Mouse (Mus musculus) adrenal gland, postnatal 25 days (tissue): ENCODE results near the gene Baz2b. TPM values are rescaled to one million over a fixed set of nuclear protein-coding genes. Genes with fewer than 3 reads are reported as not detected.

Experiments used
- DNase-seq: peaks from one replicate; pipeline ENCODE4 v3.0.0; 2021; ENCODE audit warnings: mixed read lengths
- long read RNA-seq: library from polyadenylated mRNA; stranded (forward); transcript quantifications from one replicate; pipeline ENCODE4 v2.0.0, GENCODE M21; 2021
- total RNA-seq: library from RNA; stranded (reverse); gene quantifications from 2 replicates; pipeline ENCODE4 v1.2.3, GENCODE M21; 2021

Baz2b gene
- 98.4 and 110 TPM in 2 replicates for total RNA-seq
- long read RNA-seq, partial matches to known transcripts, result 12 of 33 reads
- long read RNA-seq, other reads (novel, unspliced or antisense), result 15 of 33 reads

GRCm38 (mm10) chr2:60209703-60210651 lies at the start of gene Baz2b, which contains the start of gene March7:
Baz2b (minus strand) TSS chr2:60209839.
March7 (plus strand) TSS chr2:60209887.
- peak; percentile 90 for DNase-seq

- no peak for DNase-seq
Observed at GRCm38 (mm10) chr2:60259186-60259585, 49.5 kb upstream of the Baz2b start.

GRCm38 (mm10) chr2:60256751-60257150 lies 47.1 kb upstream of the Baz2b start:
- no peak for DNase-seq

DNA sequence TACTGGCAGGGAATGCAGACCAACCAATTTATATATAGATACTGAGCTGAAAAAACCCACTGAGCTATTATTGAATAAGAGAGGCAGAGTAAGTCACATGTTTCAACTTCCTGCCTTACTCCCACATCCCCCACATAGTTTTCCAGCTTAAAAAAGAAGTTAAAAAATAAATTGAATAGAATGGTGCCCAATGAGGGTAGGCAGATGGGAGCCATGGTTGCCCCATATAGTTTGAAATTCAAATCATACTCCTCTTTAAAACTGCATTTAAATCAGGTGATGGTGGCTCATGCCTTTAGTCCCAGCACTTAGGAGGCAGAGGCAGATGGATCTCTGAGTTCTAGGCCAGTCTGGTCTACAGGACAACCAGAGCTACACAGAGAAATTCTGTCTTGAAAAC lies 43.9 kb upstream of the Baz2b start:
- no peak for DNase-seq

DNA sequence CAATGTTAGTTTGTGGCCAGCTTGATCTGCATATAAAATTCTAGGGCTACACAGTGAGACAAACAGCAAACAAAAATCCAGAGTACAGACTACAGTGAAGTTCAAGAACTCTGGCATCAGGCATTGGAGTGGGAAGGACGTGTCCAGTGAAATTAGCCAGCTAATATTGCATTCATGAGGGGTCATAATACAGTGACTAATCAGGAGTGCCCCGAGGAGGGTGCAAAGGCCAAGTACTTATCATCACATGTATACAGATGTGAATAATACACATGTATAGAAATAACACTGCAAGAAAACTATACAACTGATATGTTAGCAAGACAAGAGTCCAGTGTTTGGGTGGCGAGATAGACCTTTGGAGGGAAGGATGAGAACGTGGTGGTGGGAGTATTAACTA lies 43.1 kb upstream of the Baz2b start:
- no peak for DNase-seq

DNA sequence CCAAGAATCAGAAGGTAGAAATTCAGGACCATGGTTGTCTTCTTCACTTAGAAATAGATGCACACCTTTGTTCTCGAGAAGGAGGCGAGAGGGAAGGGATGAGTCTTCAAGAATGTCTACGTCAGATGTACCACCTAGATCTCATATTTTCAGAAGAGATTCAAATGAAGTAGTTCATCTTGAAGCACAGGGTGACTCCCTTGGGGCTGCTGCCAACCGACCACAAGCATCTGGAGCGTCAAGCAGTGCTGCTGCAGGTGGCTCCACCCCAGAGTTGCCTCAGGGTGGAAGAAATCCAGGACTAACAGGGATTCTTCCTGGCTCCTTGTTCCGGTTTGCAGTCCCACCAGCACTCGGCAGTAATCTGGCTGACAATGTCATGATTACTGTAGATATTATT lies 24.9 kb upstream of the Baz2b start:
- DNase-seq, result no peak

- DNase-seq, result peak; percentile 19
Observed at GRCm38 (mm10) chr2:60233147-60233546, 23.5 kb upstream of the Baz2b start.

DNA sequence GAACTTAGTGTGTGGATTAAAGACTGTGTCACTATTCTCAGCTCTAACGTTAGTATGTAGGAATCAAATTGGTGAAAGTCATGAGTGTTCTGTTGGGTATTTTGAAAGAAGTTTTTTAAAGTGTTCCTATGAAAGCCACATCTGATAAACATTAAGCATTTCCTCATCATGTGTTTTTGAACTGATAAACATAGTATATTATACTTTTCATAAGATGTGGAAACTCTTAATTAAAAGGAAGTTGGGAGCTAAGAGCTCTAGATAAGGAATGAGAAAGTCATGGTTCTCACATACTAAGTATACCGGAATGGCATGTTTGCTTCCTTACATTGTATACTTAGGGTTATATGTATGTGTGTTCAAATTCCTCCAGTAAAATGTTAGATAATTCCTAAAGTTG lies 20.7 kb upstream of the Baz2b start:
- DNase-seq, result no peak

GRCm38 (mm10) chr2:60228470-60228869 lies 18.8 kb upstream of the Baz2b start:
- DNase-seq, result no peak

DNA sequence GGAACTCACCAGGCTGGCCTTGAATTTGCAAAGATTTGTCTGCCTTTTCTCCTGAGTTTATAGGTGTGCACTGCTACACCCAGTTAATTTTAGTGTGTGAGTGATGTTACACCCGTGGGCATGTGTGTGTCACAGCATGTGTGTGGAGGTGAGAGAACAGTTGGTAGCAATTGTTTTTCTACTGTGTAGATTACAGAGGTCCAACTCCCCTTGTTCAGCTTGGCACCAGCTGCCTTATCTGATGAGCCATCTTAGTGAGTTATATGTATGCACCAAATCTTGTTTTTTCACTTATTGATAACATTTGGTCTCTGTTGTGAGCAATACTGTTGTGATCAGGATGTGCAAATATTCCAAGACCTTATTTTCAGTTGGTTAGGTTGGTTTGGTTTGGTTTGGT lies 13.8 kb upstream of the Baz2b start:
- DNase-seq, result no peak

- DNase-seq, result no peak
Observed at GRCm38 (mm10) chr2:60221954-60222353, 12.3 kb upstream of the Baz2b start.

DNA sequence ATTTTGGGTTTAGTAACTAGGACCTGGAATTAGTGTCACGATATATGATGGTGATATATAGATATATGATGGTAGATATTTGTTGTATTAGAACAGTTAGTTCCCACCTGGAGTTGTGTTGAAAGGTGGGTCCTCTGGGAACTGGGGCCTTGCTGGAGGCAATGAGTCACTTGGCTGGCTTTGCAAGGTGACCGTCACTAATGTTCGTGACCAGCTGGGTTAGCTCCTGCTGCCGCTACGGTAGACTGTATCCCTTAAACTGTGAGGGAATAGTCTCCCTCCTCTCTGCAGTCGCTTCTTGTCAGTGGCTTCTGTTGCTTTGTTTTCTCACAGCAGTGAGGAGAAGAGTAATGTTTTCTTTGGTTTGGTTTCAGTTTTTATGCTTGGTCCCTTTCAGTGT lies 11.6 kb upstream of the Baz2b start:
- peak; percentile 37 for DNase-seq

- no peak for DNase-seq
Observed at GRCm38 (mm10) chr2:60217620-60218019, 8.0 kb upstream of the Baz2b start.

GRCm38 (mm10) chr2:60216547-60217153 lies 7.0 kb upstream of the Baz2b start:
- DNase-seq, result no peak

DNA sequence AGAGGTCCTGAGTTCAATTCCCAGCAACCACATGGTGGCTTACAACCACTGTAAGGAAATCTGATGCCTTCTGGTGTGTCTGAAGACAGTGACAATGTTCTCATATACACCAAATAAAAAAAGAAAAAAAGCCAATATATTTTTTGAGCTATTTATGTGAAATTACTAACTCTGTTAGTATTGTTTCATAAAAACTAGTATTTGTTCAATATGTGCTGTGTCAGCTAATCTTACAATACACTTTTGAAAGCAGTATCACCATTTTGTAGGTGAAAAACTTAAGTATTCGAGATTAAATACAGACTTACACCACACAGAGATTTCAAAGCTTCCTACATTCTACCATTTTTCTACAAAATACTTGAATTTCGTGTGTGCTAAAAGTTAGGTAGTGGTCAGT lies 5.0 kb upstream of the Baz2b start:
- no peak for DNase-seq

DNA sequence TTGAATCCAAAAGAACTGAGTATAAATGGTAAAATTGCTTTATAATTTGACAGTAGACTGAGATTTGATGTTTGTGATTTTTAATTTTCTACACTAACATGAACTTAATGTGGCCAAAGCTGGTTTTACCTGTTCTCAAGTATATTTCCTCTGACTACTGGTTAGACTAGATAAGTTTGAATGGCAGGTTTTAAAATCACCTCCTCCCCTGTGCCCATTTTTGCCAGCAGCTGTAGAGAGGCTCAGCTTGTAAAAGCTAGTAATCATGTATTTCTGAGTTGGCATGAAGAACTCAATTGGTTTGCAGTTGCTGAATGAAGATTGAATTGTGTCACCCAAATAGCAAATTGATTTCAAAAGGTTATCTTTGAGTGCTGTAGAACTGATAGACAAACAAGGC lies 2.8 kb upstream of the Baz2b start:
- no peak for DNase-seq

DNA sequence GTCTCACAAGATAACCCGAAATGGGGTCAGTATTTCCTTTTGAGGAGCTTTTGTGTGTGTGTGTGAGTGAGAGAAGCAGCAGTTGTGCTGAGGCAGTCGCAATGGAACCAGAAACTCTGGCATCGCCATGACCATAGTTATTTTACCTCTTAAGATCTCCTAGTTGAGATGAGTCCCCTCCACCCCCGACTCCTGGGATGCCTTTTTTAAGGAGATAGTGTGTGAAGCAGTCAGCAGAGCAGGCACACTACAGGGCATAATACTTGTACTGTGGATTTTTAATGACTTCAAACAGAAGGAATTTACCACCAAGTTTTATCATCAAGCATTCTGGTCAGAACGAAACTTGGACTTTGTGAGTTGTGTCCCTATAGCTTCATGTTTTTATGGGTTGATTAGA lies 1.2 kb upstream of the Baz2b start:
- DNase-seq, result no peak

- DNase-seq, result peak; percentile 59
Observed at GRCm38 (mm10) chr2:60209122-60209611, 472 bp downstream of the Baz2b start.

DNA sequence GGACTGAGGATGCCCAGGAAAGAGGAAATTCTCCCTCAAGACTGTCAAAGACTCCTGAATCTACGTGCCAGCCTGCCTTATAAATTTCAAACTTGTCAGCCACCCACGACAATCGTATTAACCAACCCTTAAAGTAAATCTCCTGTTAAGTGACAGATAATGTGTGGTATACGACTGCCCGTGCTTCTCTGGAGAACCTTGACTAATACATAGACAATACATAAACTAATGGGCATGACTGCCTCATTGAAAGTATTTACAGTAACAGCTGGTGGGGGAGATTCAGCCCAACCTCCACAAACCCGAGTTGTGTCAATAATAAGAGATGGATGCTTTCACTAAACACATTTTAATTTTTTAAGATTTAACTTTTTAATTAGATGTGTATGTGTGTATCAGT lies 3.8 kb downstream of the Baz2b start:
- DNase-seq, result no peak

DNA sequence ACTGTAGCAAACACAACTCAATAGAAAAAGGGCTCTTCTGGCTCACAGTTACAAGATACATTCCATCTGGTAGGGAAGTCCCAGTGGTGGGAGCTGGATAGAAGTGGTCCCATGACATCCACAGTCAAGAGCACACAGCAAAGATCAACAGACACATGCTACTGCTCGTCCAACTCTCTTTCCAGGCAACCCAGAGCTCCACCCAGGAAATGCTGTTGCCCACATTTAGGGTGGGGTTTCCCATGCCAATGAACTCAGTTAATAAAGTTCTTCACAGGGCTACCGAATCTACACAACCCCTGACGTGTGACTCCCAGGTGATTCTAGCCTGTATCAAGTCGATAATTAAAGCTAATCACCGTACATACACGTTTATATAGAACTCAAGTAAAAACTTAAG lies 5.5 kb downstream of the Baz2b start:
- DNase-seq, result no peak

- no peak for DNase-seq
Observed at GRCm38 (mm10) chr2:60203733-60204132, 5.9 kb downstream of the Baz2b start.

DNA sequence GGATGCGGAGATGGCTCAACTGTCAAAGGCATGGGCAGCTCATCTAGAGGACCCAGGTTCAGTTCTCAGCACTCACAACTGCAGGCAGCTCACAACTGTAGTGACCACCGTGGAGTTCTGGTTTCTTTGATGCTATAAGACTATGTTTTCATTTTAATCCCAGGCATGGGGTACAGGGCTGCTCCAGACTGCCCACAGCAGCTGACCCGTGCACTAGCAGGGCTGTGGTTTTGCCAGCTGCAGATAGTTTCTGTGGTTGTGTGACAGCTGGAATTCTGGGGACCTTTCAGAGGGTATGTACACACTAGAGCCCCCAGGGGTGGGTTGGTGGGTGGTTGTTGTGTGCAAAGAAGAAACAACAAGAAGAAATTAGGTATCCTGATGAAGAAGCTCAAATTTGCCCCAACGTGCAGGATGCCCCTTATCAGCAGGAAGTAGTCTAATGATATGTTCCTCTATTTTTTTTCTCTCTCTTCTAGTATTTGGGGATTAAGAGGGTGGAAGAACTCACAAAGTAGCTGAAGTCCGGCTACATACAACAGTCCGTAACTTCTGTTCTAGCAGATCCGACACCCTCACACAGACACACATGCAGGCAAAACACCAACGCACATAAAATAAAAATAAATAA lies 6.6 kb downstream of the Baz2b start:
- no peak for DNase-seq

- peak; percentile 66 for DNase-seq
Observed at GRCm38 (mm10) chr2:60200667-60201066, 9.0 kb downstream of the Baz2b start.
